Mouse (Mus musculus): ENCODE data around the gene Clasp2.

DNA sequence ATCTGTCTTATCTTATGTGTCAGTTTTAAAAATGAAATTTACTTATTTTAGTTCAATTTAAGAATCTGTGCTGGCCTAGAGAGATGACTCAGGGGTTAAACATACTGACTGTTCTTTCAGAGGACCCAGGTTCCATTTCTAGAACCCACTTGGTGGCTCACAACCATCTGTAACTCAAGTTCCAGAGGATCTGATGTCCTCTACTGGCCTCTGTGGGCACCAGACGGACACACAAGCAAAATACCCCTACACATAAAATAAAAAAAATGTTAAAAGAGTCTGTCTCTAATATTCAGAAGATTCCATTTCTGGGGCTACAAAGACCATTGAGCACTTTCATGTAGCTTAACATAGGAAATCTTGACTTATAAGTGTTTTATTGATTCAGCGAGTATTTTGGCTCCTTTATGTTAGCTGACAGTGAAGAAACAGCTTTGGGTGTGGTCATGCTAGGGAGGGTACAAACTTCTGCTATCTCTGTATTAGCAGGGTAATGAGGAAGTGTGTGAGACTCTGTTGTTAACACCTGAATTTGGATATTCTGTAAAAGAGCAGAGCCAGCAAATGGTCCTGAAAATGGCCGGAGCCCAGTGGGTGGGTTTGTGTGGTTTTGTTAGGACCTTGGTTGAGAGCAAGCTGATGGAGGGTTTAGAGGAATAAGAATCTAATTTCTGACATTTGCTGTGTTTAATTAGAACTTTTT lies 200.0 kb downstream of the Clasp2 start:
- TF ChIP-seq TAL1 (IDR thresholded peaks at IDR 0.05; ENCODE audit: low read length) (no peak; the same call in 2 of the 3 replicates), GATA1 (IDR thresholded peaks at IDR 0.05; ENCODE audit: low read length) (no peak)
